Mouse (Mus musculus) hindbrain, embryonic 12.5 days (tissue): ENCODE measurements around the gene 4930469K13Rik. TPM values are rescaled to one million over a fixed set of nuclear protein-coding genes. Genes with fewer than 3 reads are reported as not detected.
A peak's percentile ranks its signal among the peaks of the same experiment; 100 is the strongest.

Experiments
- ATAC-seq: fragments of 200-750 bp; cut with Nextera tagmentation; 2 replicates; pipeline ENCODE4 v1.8.0; 2017; ENCODE audit warnings: moderate TSS enrichment; ENCODE audit not compliant: low FRiP score
- H3K27ac ChIP-seq: fragments of 300-500 bp; sonication (generic); 2 replicates; pipeline ENCODE4 v1.5.1; 2016; ENCODE audit warnings: mild to moderate bottlenecking
- H3K27me3 ChIP-seq: fragments of 300-500 bp; sonication (generic); 2 replicates; pipeline ENCODE4 v1.6.1; 2016; ENCODE audit warnings: mild to moderate bottlenecking
- H3K36me3 ChIP-seq: fragments of 300-500 bp; sonication (generic); 2 replicates; pipeline ENCODE4 v1.6.1; 2016; ENCODE audit warnings: mild to moderate bottlenecking
- H3K4me1 ChIP-seq: fragments of 300-500 bp; sonication (generic); 2 replicates; pipeline ENCODE4 v1.6.1; 2016
- H3K4me2 ChIP-seq: fragments of 300-500 bp; sonication (generic); replicated peaks from 2 replicates; pipeline ENCODE4 v1.6.1; 2016; ENCODE audit warnings: mild to moderate bottlenecking
- H3K4me3 ChIP-seq: fragments of 300-500 bp; sonication (generic); 2 replicates; pipeline ENCODE4 v1.5.1; 2016; ENCODE audit warnings: mild to moderate bottlenecking
- H3K9ac ChIP-seq: fragments of 300-500 bp; sonication (generic); 2 replicates; pipeline ENCODE4 v1.6.1; 2016; ENCODE audit warnings: mild to moderate bottlenecking, moderate library complexity
- H3K9me3 ChIP-seq: fragments of 300-500 bp; sonication (generic); replicated peaks from 2 replicates; pipeline ENCODE4 v1.6.1; 2016; ENCODE audit warnings: mild to moderate bottlenecking
- WGBS: fragments of 180-500 bp; shearing (Covaris S2); methylation state at CpG from one replicate; pipeline ENCODE4 v1.1.7; 2016; 5-methylcytosine and 5-hydroxymethylcytosine counted together
- polyA plus RNA-seq: library from polyadenylated mRNA; unstranded; fragments of >200 nt; fragmentation: Nextera tagmentation; extraction: Ambion mirVana; gene quantifications from 2 replicates; pipeline ENCODE4 v1.2.1, GENCODE M21; 2016

4930469K13Rik gene
- polyA plus RNA-seq, 1 experiment from 2014 or later, result 4.0 TPM

GRCm38 (mm10) chr11:33962178-33962577, 136.2 kb downstream of the 4930469K13Rik start:
- Histone ChIP-seq H3K27me3 (no peaks in the 10 kb centered on the region), H3K9ac (no peak overlapping the region), H3K27ac (no peak overlapping the region), H3K4me3 (no peak overlapping the region), H3K4me1 (peaks cover 9% of the 10 kb centered on the region), H3K9me3 (no peaks in the 10 kb centered on the region), H3K36me3 (no peaks in the 10 kb centered on the region), H3K4me2 (no peak overlapping the region)
- ATAC-seq, result peak; percentile 26; the same call in 1 of the 2 replicates
- WGBS, result 39% methylated on average over 7 of the region's 7 CpGs

- no peaks in the 10 kb centered on the region for H3K27me3 ChIP-seq
- no peak overlapping the region for H3K4me3 ChIP-seq
- H3K27ac ChIP-seq, result no peak overlapping the region
- no peak for ATAC-seq
- no peak overlapping the region for H3K9ac ChIP-seq
- no peaks in the 10 kb centered on the region for H3K9me3 ChIP-seq
- no peak overlapping the region for H3K4me2 ChIP-seq
- no peaks in the 10 kb centered on the region for H3K36me3 ChIP-seq
- peaks cover 9% of the 10 kb centered on the region for H3K4me1 ChIP-seq
- WGBS, result 81% methylated on average over 8 of the region's 8 CpGs
These were observed 139.6 kb downstream of the 4930469K13Rik start for GRCm38 (mm10) chr11:33958713-33959112.

GRCm38 (mm10) chr11:33957595-33957994, 140.8 kb downstream of the 4930469K13Rik start:
- H3K27me3 ChIP-seq, result no peaks in the 10 kb centered on the region
- H3K4me3 ChIP-seq, result no peak overlapping the region
- no peaks in the 10 kb centered on the region for H3K9me3 ChIP-seq
- no peak overlapping the region for H3K4me2 ChIP-seq
- H3K27ac ChIP-seq, result no peak overlapping the region
- no peaks in the 10 kb centered on the region for H3K4me1 ChIP-seq
- no peak for ATAC-seq
- no peak overlapping the region for H3K9ac ChIP-seq
- H3K36me3 ChIP-seq, result no peaks in the 10 kb centered on the region
- 81% methylated on average over 6 of the region's 6 CpGs for WGBS

- no peak for ATAC-seq
- Histone ChIP-seq H3K4me3 (no peak overlapping the region), H3K4me2 (no peak overlapping the region), H3K4me1 (no peaks in the 10 kb centered on the region), H3K36me3 (no peaks in the 10 kb centered on the region), H3K27me3 (no peaks in the 10 kb centered on the region), H3K9me3 (no peaks in the 10 kb centered on the region), H3K27ac (no peak overlapping the region), H3K9ac (no peak overlapping the region)
- 84% methylated on average over 5 of the region's 5 CpGs for WGBS
These were observed 141.7 kb downstream of the 4930469K13Rik start for GRCm38 (mm10) chr11:33956623-33957022.

DNA sequence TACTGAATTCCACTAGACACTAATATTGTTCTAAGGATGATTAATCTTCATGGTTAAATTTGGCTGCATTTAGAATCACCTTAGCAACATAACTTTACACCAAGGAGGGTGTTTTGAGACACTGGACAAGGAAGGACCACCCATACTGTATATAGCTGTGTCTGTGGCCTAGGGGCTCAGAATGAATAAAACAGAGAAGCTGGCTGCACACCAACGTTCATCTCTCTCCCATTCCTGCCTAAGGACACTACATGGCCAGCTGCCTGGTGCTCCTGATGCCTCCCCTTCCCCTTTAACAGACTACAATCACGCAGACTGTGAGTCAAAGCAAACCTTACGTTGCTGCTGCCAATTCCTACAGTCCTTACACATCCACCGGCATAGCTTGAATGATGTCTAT, 142.4 kb downstream of the 4930469K13Rik start:
- WGBS, result 73% methylated on average over 4 of the region's 4 CpGs
- no peaks in the 10 kb centered on the region for H3K9me3 ChIP-seq
- H3K27me3 ChIP-seq, result no peaks in the 10 kb centered on the region
- no peak overlapping the region for H3K4me2 ChIP-seq
- H3K27ac ChIP-seq, result no peak overlapping the region
- no peak overlapping the region for H3K9ac ChIP-seq
- H3K4me1 ChIP-seq, result no peaks in the 10 kb centered on the region
- ATAC-seq, result no peak
- no peaks in the 10 kb centered on the region for H3K36me3 ChIP-seq
- H3K4me3 ChIP-seq, result no peak overlapping the region

DNA sequence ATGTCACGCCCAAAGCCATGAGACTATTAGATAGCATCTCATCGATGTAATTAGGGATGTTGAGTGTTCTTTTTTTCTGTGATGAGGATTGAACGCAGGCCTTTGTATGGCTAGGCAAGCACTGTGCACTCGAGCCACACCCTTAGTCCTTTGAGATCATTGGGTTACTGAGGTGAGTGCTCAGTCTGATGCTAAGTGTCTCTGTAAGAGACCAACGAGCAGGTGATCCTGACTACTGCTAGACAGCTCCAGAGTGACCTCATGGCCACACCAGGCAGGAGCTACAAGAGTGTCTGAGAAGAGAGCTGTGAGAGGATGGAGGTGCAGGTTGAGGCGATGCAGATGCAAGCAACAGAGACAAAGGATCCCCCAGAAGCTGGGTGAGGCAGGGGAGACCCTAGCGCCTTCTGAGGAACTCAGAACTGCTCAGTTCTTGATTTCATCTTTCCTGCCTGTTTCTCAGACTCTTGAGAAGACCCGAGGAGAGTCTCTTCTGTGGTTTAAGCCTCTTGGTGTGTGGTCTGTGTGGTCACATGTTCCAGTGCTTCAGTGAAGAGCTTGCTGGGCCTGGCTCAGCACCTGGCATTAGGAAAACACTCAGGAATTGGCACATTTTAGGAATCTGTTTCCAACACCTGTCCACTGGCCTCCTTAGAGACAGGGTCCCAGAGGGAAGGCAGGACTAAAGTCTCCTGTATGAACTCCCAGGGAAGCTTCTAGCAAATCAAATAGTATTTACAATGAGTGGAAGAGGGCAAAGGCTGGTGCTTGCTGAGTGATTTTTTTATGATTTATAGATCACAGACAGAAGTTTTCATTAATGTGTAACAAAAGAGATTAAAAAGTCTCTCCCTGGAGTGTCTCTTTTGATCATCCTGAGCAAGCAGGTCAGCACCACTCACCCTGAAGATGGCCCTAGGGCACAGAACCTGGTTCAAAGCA, 146.4 kb downstream of the 4930469K13Rik start:
- Histone ChIP-seq H3K9me3 (no peaks in the 10 kb centered on the region), H3K27ac (no peak overlapping the region), H3K9ac (no peak overlapping the region), H3K4me2 (no peak overlapping the region), H3K4me3 (no peak overlapping the region), H3K4me1 (no peaks in the 10 kb centered on the region), H3K36me3 (no peaks in the 10 kb centered on the region), H3K27me3 (no peaks in the 10 kb centered on the region)
- 87% methylated on average over 8 of the region's 8 CpGs for WGBS
- no peak for ATAC-seq

- Histone ChIP-seq H3K4me2 (no peak overlapping the region), H3K27me3 (no peaks in the 10 kb centered on the region), H3K4me3 (no peak overlapping the region), H3K9ac (no peak overlapping the region), H3K9me3 (no peaks in the 10 kb centered on the region), H3K36me3 (no peaks in the 10 kb centered on the region), H3K27ac (no peak overlapping the region), H3K4me1 (no peaks in the 10 kb centered on the region)
- 41% methylated on average over 5 of the region's 5 CpGs for whole genome bisulfite sequencing
- ATAC-seq, result no peak
These were observed 147.2 kb downstream of the 4930469K13Rik start for GRCm38 (mm10) chr11:33951155-33951554.

GRCm38 (mm10) chr11:33946501-33946900, 151.9 kb downstream of the 4930469K13Rik start:
- no peaks in the 10 kb centered on the region for H3K27me3 ChIP-seq
- H3K4me2 ChIP-seq, result no peak overlapping the region
- H3K36me3 ChIP-seq, result no peaks in the 10 kb centered on the region
- no peaks in the 10 kb centered on the region for H3K9me3 ChIP-seq
- H3K27ac ChIP-seq, result no peak overlapping the region
- ATAC-seq, result no peak
- WGBS, result 86% methylated on average over 4 of the region's 4 CpGs
- H3K4me1 ChIP-seq, result no peaks in the 10 kb centered on the region
- no peak overlapping the region for H3K9ac ChIP-seq
- H3K4me3 ChIP-seq, result no peak overlapping the region

DNA sequence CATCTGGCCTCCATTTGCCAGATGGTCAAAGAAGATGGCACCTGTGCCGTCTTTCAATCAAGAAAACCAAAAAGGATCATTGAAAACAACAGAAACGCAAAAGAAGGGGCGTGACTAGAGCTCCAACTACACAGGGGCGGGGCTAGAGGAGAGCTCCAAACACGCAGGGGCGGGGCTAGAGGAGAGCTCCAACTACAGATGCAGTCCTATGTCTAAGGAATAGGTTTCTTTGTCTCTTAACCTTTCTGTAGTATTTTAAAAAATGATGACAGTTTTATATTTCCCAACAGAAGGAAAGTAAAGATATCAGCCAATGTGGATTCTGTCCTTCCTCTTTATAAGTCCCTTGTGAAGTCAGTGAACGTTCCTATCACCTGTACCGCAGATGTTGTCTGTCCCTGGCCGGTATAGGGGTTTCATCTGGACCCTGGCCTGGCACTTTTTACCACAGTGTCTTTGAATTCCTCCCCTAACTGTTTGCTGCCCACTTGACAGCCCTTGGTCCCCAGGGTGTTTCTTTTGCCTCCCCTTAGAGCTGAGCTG, 153.5 kb downstream of the 4930469K13Rik start:
- no peak overlapping the region for H3K9ac ChIP-seq
- H3K4me3 ChIP-seq, result no peak overlapping the region

GRCm38 (mm10) chr11:33944067-33944785, 154.1 kb downstream of the 4930469K13Rik start:
- ATAC-seq, result no peak

More for the DNA sequence above, 153.5 kb downstream of the 4930469K13Rik start:
- Histone ChIP-seq H3K4me1 (no peaks in the 10 kb centered on the region), H3K27ac (no peak overlapping the region), H3K4me2 (no peak overlapping the region), H3K36me3 (no peaks in the 10 kb centered on the region), H3K27me3 (no peaks in the 10 kb centered on the region), H3K9me3 (no peaks in the 10 kb centered on the region)
- no peak for ATAC-seq
- whole genome bisulfite sequencing, result 87% methylated on average over 9 of the region's 9 CpGs

GRCm38 (mm10) chr11:33943565-33943964, 154.8 kb downstream of the 4930469K13Rik start:
- H3K9me3 ChIP-seq, result no peaks in the 10 kb centered on the region
- H3K36me3 ChIP-seq, result no peaks in the 10 kb centered on the region
- H3K27me3 ChIP-seq, result no peaks in the 10 kb centered on the region
- peaks cover 2% of the 10 kb centered on the region; the same call in 1 of the 2 replicates for H3K4me1 ChIP-seq
- H3K9ac ChIP-seq, result no peak overlapping the region
- 80% methylated on average over 1 of the region's 1 CpGs for WGBS
- no peak overlapping the region for H3K27ac ChIP-seq
- ATAC-seq, result no peak
- H3K4me3 ChIP-seq, result no peak overlapping the region
- no peak overlapping the region for H3K4me2 ChIP-seq

More at GRCm38 (mm10) chr11:33944067-33944785, 154.1 kb downstream of the 4930469K13Rik start:
- Histone ChIP-seq H3K4me1 (no peaks in the 10 kb centered on the region), H3K4me3 (no peak overlapping the region), H3K4me2 (no peak overlapping the region), H3K9me3 (no peaks in the 10 kb centered on the region), H3K36me3 (no peaks in the 10 kb centered on the region), H3K9ac (no peak overlapping the region), H3K27me3 (no peaks in the 10 kb centered on the region), H3K27ac (no peak overlapping the region)
- WGBS, result 63% methylated on average over 4 of the region's 4 CpGs

DNA sequence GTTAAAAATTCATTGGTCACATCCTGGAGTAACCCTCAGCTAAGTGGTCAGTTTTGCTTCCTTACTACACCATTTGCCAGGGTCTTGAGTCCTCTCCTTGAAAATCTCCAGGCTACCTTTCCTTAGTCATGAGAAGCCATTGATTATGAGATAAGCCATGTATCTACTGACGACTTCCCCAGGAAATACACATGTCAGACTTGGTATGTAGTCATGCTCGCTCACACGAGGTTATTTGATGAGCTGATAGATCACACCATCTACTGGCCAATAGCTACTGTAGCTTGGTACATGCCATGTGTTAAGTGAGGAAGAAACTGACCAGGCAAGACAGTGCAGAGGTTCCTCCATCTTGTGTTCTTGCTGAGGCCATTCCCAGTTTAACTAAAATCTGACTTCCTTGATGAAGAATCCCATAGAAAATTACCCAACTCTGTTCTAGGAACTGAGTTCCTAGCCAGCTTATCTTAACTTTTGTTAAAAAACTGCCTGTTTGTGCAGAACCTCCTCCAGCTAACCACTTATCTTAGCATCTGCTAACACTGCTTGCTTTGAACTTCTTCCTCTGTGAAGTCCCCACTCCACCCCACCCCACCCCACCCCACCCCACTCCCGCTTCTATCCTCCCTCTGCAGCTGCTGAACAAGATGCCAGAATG, 158.8 kb downstream of the 4930469K13Rik start:
- peaks cover 5% of the 10 kb centered on the region; the same call in 1 of the 2 replicates for H3K4me1 ChIP-seq
- no peak overlapping the region for H3K9ac ChIP-seq
- no peaks in the 10 kb centered on the region for H3K9me3 ChIP-seq
- H3K36me3 ChIP-seq, result no peaks in the 10 kb centered on the region
- no peak overlapping the region for H3K4me3 ChIP-seq
- 81% methylated on average over 4 of the region's 4 CpGs for WGBS
- no peak overlapping the region for H3K4me2 ChIP-seq
- H3K27me3 ChIP-seq, result no peaks in the 10 kb centered on the region
- H3K27ac ChIP-seq, result no peak overlapping the region
- no peak for ATAC-seq
